Comparison of ENCODE assay signal across 20 mouse cellular contexts in genomic region chr19:9864856-9865255, GRCm38 (mm10). TPM values are rescaled to one million over a fixed set of nuclear protein-coding genes. Genes with fewer than 3 reads are reported as not detected.
"Had no signal": no experiment of that assay in that cellular context is flagged by ENCODE, and none has a peak within 500 bp of the region (broad histone marks: within the 10 kb centered on the region; RNA-seq: fewer than 3 reads in every experiment).

No protein-coding gene starts in this region.

- H3K9me3 ChIP-seq: limb, embryonic 15.5 days; liver, embryonic 12.5 days; lung, embryonic 15.5 days; midbrain, embryonic 13.5 days; neural tube, embryonic 15.5 days had no signal

- H3K36me3 ChIP-seq: limb, embryonic 15.5 days; lung, embryonic 15.5 days; neural tube, embryonic 15.5 days had no signal

- H3K4me2 ChIP-seq: limb, embryonic 15.5 days; liver, embryonic 12.5 days; lung, embryonic 15.5 days; midbrain, embryonic 13.5 days; neural tube, embryonic 15.5 days had no signal

- ATAC-seq: intestine, postnatal 0 days; liver, embryonic 12.5 days; midbrain, embryonic 13.5 days had no signal

- H3K27me3 ChIP-seq: limb, embryonic 15.5 days; liver, embryonic 12.5 days; lung, embryonic 15.5 days; midbrain, embryonic 13.5 days; neural tube, embryonic 15.5 days had no signal

- H3K4me3 ChIP-seq: layer of hippocampus, adult 2 months; limb, embryonic 15.5 days; liver, embryonic 12.5 days; lung, embryonic 15.5 days; midbrain, embryonic 13.5 days; myocyte; neural tube, embryonic 15.5 days had no signal

- H3K9ac ChIP-seq: limb, embryonic 15.5 days; liver, embryonic 12.5 days; lung, embryonic 15.5 days; midbrain, embryonic 13.5 days; neural tube, embryonic 15.5 days had no signal

- H3K27ac ChIP-seq: layer of hippocampus, adult 2 months; limb, embryonic 15.5 days; liver, embryonic 12.5 days; lung, embryonic 15.5 days; midbrain, embryonic 13.5 days; neural tube, embryonic 15.5 days had no signal

- H3K4me1 ChIP-seq: limb, embryonic 15.5 days; liver, embryonic 12.5 days; lung, embryonic 15.5 days; midbrain, embryonic 13.5 days; neural tube, embryonic 15.5 days had no signal

- DNase-seq: kidney, adult 8-10 months; kidney, postnatal 4 days; left cerebral cortex, postnatal 4 days; right cerebral cortex, adult 18-20 months; right cerebral cortex, postnatal 25 days; thymus, postnatal 36 days had no signal

RNA-seq across cellular contexts. Expression of gene Scgb2a2, which starts 17.5 kb away (rescaled TPM):
- polyA plus RNA-seq: intestine, postnatal 0 days; kidney, embryonic 16.5 days; limb, embryonic 15.5 days; liver, embryonic 12.5 days; liver, embryonic 16.5 days; lung, embryonic 15.5 days; midbrain, embryonic 13.5 days; myocyte; neural tube, embryonic 11.5 days; neural tube, embryonic 15.5 days; small intestine, adult 2 months; stomach, embryonic 16.5 days; thymus, postnatal 0 days had no signal
